Mouse (Mus musculus): ENCODE measurements around the gene Tmem108. TPM values are rescaled to one million over a fixed set of nuclear protein-coding genes. Genes with fewer than 3 reads are reported as not detected.

Tmem108 gene
- total RNA-seq, 4 experiments from 2014 or later, result 30.3 to 35.6 (median 33.9) TPM

DNA sequence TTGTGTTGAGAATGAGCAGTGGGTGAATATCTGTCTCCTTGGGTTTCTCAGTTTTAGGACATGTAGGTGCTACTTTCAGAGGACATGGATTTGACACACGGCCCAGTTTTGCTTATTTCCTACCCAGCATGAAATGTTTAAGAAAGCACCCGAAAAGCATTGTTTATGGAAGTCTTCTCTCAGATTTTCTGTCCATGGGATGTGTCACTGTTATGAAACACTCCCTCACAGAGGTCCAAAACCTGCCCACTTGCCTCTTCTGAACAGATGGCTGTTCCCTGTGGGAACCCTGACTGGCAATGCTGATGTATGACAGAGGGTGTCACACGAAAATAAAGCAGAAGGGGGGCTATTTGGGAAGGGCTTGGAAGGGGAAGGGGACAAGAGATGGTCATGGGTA, 212.5 kb downstream of the Tmem108 start:
- DNase-seq (ENCODE audit: low spot score in 2 of 2), result peak; percentile 60

DNA sequence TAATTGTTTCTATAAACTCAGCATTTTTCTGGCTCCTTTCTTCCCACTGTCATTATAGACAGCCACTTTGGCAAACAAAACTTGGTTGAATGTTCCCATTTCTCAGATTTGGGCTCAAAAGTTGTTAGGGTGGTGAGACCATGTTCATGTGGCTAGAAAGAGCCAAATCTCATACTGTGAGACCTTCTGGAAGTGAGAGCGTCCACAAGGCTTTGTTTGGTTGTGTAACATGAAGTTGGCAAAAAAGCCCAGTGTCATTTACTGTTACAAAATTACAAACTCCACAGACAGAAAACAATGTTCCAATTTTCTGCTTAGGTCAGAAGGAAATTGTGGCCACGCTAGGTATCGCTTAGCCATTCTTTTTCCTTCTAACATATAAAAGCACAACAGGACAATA, 213.0 kb downstream of the Tmem108 start:
- no peak for DNase-seq (ENCODE audit: low spot score in 2 of 2)

- DNase-seq (ENCODE audit: low spot score in 2 of 2), result no peak
These were observed 214.7 kb downstream of the Tmem108 start for GRCm38 (mm10) chr9:103546695-103547645.

- DNase-seq (ENCODE audit: low spot score in 2 of 2), result no peak
These were observed 215.9 kb downstream of the Tmem108 start for GRCm38 (mm10) chr9:103545729-103546128.

DNA sequence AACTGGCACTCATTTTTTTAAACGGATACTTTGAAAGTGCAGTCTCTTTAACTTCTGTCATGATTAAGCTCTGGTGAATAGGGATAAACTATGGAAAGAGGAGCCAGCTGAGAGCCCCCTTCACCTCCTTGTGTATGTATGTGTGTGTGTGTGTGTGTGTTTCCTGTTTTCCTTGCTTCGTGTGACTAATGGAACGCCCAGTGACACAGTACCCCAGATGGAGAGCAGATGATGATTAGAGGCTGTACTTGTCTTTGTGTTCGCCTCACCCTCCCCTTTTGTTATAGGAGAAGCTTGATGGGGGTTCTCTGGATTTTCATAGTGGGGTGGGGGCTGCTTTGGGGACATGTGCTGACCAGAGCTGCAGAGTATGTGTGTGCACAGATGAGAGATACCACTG, 216.4 kb downstream of the Tmem108 start:
- DNase-seq (ENCODE audit: low spot score in 2 of 2), result no peak

GRCm38 (mm10) chr9:103544599-103544998, 217.0 kb downstream of the Tmem108 start:
- no peak for DNase-seq (ENCODE audit: low spot score in 2 of 2)

DNA sequence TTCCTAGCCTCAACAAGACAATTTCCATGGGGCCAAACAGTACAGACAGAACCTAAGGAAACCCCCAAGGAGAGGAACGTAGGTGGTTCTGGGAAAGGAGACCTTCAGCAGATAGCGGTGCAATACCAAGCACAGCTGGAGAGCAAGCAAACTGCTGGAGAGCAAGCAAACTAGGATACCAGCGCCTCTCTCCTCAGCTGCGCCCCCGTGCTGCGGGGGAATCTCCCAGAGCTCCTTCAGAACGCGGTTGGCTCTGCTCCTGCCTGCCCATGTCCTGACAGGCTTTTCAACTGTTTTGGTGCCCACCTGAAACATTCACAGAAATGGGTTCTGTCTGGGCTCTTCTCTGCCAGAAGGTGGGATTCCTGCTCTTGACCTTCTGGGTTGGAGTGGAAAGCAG, 221.1 kb downstream of the Tmem108 start:
- DNase-seq (ENCODE audit: low spot score in 2 of 2), result no peak

GRCm38 (mm10) chr9:103538047-103538816, 223.4 kb downstream of the Tmem108 start:
- no peak for DNase-seq (ENCODE audit: low spot score in 2 of 2)

GRCm38 (mm10) chr9:103536059-103536634, 225.5 kb downstream of the Tmem108 start:
- no peak for DNase-seq (ENCODE audit: low spot score in 2 of 2)

GRCm38 (mm10) chr9:103525041-103525537, 236.5 kb downstream of the Tmem108 start:
- DNase-seq (ENCODE audit: low spot score in 2 of 2), result no peak

GRCm38 (mm10) chr9:103524600-103524999, 237.0 kb downstream of the Tmem108 start:
- DNase-seq (ENCODE audit: low spot score in 2 of 2), result no peak

DNA sequence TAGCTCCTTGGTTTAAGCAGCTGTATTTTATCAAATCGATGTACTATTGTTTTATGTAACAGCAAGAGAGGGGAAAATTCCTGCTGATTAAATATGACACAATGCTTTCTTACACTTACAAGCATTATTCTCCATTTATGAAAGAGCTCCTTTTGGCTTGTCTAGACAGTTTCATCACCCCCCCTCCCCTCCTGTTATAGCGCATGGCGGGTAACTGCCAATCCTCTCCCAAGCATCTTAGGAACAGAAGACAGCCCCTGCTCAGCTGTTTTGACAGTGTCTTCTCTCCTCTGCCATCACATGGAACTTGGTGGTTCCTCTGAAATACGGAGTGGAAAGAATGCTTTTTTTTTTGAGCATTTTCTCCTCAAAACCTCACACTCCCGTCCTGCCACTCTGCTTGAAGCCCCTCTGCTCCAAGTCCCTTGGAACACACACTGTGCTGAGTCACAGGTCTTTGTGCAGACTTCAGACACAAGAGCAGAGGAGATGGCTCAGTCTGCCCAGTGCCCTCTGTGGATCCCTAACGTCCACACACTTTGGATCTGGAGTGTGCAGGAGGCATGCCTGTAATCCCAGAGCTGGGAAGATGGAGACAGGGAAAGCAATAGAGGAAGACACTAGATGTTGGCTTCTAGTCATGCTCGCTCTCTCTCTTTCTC, 237.8 kb downstream of the Tmem108 start:
- DNase-seq (ENCODE audit: low spot score in 2 of 2), result no peak

GRCm38 (mm10) chr9:103523008-103523407, 238.6 kb downstream of the Tmem108 start:
- no peak for DNase-seq (ENCODE audit: low spot score in 2 of 2)

- DNase-seq (ENCODE audit: low spot score in 2 of 2), result no peak
These were observed 247.8 kb downstream of the Tmem108 start for GRCm38 (mm10) chr9:103513884-103514283.

DNA sequence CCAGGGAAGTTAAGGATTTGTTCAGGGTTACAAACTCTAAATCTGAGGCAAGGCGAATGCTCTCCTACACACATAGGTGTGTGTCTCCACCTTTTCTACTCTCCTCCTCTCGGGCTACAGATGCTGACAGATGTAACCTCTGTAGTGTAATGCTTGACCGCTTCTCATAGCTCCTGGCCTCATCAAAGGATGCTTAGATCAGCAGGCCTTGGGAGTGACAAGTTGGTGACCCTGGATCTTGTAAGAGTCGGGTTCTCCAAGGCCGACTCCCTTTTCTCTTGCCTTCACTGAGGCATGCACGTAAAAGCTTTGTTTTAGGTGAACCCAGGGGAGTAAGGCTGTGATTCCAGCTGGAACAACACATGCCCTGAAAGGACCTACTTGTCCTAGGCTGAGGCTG, 249.4 kb downstream of the Tmem108 start:
- no peak for DNase-seq (ENCODE audit: low spot score in 2 of 2)

- no peak for DNase-seq (ENCODE audit: low spot score in 2 of 2)
These were observed 254.6 kb downstream of the Tmem108 start for GRCm38 (mm10) chr9:103506968-103507584.

GRCm38 (mm10) chr9:103505067-103505466, 256.6 kb downstream of the Tmem108 start:
- no peak for DNase-seq (ENCODE audit: low spot score in 2 of 2)

DNA sequence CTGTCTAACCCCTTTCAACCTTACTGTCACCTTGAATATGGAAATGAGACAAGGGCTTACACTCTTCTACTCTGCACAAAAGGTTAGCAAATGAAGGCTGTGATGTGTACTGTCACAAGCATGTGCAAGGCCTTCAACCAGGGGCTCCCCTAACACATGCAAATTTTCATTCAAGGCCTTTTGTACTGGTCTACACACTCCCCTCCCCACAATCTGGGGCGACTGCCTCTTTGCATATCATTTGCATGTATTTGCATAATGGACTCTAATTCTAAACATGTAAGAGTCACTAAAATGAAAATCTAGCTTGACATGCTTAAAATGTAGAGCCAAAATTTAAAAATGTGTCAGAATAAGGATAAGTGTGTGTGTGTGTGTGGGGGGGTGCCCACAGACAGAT, 257.0 kb downstream of the Tmem108 start:
- no peak for DNase-seq (ENCODE audit: low spot score in 2 of 2)

DNA sequence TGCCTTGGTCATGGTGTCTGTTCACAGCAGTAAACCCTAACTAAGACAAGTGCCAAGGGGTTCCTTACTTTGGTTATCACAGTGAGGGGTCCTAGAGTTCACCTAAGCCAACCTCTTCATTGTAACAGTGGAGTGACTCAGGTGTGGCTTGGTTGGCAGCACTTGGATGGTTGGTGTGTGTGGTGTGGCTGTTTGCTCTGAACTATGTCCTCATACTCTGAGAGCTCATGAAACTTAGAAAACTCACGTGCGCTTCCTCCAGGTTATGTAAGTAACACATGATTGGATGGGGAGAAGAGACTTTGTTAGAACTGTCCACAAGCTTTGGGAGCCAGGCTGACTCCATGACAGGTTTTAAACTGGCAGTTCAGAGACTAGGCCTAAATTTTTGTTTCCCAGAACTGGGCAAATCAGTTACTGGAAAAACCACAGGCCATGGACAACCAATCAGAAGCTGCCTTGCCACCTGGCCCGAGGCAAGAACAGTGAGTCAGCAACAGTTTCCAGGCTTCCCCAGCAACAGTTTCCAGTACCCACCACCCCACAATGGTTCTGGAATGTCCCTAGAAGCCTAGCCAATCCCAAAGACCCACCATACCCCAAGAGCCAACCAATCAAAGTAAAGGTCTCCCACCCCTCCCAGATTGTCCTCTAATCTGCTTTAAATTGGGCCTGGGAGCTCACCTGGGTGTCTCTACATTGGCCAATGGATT, 257.9 kb downstream of the Tmem108 start:
- DNase-seq (ENCODE audit: low spot score in 2 of 2), result no peak

DNA sequence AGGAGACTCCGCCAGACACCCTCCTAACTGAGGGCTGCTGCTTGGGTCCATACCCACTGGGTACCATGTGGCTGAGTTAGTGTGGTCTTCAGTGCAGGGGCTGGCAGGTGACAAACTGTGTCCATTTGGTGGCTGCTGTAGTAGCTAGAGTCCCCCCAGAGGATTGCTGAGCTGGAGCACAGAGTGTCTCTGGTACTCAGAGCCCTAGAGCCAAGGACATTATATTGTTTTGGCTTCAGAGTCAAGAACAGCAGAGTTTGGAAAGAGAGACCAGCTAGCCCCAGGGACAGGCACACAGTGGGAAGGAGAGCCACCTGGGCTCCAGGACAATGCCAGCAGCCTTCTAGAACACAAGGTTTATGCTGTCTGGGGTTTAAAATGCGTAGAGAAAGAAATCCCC, 259.0 kb downstream of the Tmem108 start:
- no peak for DNase-seq (ENCODE audit: low spot score in 2 of 2)
